Mouse (Mus musculus) ES-CJ7 (cell line): ENCODE data around the gene Fabp6.

Experiments used
- DNase-seq: peaks from one replicate; pipeline ENCODE4 v3.0.0; 2011; ENCODE audit warnings: low read depth, low spot score

Fabp6 gene

GRCm38 (mm10) chr11:43601440-43601839 is at the start of gene Fabp6:
Gene Fabp6, minus strand, starts transcription at chr11:43601540.
- DNase-seq = no peak

GRCm38 (mm10) chr11:43645286-43645685 is 43.9 kb upstream of the Fabp6 start:
- DNase-seq = peak; percentile 81

DNA sequence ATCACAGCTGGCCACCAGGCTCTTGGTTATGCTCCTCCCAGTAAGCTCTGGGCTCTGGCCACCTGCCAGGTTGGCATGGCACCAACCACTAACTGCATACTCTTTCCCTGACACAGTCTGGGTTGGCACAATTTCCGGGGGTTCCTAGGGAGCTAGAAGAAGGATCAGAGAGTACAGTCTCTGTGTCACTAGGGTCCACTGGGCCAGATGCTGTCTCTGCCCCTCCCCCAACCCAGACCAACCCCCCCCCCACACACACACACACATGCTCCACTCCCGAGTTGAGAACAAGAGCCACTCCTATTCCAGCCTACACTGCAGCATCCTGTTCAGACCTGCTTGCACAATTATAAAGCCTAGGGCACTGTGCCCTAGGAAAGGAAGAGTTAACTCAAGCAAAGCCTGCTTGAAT is 41.8 kb upstream of the Fabp6 start:
- DNase-seq = no peak

GRCm38 (mm10) chr11:43638486-43638885 is 37.1 kb upstream of the Fabp6 start:
- DNase-seq = no peak

- no peak for DNase-seq
These were observed 35.4 kb upstream of the Fabp6 start for GRCm38 (mm10) chr11:43636761-43637160.

DNA sequence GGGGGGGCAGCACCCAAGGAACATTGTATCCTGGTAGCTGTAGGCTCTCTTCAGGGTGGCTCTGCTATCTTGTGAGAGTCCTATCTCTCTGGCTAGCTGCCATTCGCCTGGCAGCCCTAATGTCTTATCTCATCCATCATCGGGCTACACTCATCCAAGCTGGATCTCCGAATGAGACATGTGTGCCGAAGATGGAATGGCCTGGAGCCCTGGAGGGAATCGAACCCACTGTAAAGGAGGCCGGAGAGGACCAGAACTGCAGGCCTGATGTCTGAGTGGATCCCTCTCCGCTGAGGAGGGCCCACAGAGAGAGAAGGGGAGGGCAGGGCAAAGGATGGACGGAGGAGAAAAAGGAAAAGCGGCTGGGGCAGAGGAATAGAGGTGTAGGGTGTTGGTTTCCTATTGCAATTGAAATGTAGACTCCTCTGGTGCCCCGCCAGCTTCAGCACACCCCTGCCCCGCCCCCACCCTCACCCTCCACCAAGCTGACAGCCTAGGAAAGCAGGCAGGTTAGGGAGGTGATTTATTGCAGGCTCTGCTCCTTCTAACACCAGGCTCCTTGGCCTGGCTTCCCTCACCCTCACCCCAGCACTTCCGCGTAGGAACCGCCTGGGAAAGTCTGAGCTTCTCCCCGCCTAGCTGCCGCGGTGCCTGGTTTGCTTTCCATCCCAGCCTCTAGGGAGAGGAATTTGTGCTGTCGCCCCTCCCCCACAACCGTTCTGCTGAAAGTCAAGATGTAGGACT is 32.5 kb upstream of the Fabp6 start:
- peak; percentile 96 for DNase-seq

DNA sequence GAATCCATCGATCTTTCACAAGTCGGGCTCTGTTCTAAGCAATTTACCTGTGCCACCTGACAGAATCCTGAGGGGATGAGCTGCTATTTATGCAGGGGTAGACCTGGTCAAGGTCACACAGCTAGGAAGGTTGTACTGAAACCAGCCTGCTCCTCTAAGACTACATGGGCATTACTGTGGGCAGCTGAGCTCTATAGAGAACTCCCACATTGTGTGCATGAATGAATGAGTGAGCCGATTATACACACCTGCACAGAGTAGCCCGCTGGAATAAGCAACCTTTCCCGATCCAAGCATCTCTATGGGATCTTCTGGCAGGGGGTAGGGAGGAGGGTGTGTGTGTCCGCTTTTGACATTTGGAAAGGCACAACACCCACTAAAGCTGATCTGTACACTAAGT is 31.8 kb upstream of the Fabp6 start:
- DNase-seq = no peak

DNA sequence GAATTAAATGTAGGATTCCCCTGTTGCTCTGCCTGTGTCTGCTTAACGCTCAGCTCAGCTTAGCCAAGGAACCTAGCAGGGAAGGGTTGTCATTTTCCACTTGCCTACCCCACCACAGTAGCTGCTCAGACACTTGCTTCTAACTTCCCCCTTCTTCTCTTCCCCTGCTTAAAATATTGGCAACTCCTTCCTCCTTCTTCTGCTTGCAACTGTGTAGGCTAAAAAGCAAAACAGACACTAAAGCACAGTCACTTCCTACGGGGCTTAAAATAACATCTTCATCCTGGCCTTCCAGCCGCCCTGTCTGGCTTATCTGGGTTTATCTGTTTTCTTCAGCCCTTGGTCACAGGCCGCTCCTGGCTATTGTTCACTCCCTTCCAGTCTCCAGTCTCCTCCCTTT is 31.2 kb upstream of the Fabp6 start:
- no peak for DNase-seq

DNA sequence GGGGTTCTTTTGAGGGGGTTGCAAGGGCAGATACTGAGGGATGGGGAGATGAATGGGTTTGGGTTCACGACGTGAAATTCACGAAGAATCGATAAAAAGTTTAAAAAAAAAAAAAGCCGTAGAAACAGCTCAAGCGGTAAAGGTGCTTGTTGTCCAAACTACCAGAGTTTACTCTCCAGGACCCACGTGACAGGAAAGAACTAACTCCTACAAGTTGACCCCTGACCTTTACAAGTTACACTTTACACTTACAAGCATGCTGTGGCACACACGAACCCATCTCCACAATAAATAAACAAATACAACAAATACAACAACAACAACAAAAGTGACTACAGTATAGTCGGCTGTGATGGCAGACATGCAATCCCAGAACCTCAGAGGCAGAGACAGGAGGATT is 30.3 kb upstream of the Fabp6 start:
- no peak for DNase-seq

- DNase-seq = no peak
These were observed 25.7 kb upstream of the Fabp6 start for GRCm38 (mm10) chr11:43626927-43627645.

DNA sequence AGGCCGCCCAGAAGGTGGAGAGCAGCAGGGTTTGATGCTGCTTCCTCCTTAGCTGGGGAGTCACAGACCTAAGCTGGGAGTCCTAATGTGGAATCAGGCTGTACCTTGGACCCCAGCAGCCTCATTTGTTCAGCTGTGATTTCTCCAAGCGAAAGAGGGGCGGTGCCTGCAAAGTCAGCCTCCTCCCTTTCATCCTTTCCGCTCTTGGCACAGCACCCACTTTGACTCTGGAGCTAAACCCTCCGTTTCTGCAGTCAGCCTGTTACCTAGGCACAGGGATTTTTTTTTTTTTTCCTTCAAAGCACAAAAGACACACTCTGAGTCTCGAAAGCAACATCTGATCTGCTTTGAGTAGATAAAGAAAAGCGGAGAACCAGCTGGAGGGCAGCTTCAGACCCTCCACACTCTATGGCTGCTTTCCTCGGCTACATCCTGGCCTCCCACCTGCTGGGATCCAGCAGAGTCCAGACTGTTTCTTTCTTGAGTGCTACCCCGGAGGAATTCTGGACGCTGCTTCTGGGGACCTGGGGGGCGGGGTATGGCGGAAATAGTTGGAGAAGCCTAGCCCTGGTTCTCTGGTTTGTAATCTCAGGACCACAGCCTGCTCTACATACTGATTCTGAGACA is 25.1 kb upstream of the Fabp6 start:
- DNase-seq = peak; percentile 79

- DNase-seq = no peak
These were observed 23.0 kb upstream of the Fabp6 start for GRCm38 (mm10) chr11:43624341-43624740.

DNA sequence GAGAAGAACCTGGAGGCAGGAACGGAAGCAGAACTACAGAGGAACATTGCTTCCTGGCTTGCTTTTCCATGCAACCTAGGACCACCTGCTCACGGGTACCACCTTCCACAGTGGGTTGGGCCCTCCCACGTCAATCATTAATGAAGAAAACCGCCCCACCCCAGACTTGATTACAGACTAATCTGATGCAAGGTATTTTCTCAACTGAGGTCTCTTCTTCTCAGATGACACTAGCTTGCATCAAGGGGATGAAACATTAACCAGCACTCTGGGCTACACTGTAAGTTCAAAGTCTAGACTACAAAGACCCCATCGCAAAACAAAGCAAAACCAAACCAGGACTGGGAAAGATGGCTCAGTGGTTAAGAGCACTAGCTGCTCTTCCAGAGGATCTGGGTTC is 20.4 kb upstream of the Fabp6 start:
- no peak for DNase-seq

DNA sequence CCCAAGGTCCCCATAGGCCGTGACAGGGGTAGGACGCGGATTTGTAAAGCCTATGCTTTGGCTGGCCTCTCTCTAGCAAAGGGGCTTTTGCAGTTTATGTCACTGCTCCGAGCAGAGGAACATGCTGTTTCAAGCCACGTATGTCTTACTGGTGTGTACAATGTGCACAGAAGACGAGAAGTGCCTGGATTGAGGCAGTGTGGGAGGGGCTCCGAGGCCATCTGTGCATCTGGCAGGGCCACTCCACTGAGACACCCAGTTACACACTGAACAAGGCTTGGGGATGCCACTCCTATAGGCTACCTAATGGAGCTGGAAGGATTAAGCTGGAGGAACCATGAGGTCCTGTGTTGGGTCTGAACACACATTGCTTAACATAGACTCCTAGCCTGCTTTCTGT is 17.1 kb upstream of the Fabp6 start:
- DNase-seq = no peak

- DNase-seq = no peak
These were observed 16.6 kb upstream of the Fabp6 start for GRCm38 (mm10) chr11:43617924-43618323.

DNA sequence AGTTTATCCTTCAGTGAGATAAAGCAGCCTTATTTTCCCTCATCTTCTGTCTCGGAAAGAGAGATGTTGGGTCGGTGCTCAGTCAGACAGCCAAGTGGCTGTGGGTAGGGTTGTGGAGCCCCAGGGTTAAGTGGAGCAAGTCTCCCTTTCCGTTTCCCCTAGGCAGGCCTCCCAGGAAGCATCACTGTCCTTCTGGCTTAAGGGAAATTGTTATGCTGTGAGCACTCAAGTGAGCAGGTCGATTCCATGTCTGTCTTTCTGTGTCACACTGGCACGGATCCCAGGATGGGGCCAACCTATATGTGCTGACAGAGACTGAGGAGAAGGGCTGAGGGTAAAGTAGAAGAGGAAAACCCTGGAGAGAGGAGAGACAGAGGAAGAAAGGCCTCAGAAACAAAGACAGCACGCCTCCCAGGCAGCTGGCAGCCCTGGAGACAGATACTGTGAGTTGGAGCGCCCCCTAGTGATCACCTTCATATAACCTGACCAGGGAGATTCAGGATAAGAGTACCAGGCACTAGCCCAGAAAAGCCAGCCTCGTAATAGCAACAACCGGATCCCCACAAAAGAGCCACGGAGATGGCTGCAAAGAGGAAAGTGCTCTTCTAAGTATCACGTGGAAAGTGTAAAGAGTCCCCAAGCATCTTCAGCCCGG is 11.6 kb upstream of the Fabp6 start:
- peak; percentile 88 for DNase-seq

- no peak for DNase-seq
These were observed 9.3 kb upstream of the Fabp6 start for GRCm38 (mm10) chr11:43610662-43611033.

GRCm38 (mm10) chr11:43610006-43610661 is 8.8 kb upstream of the Fabp6 start:
- DNase-seq = no peak

- DNase-seq = no peak
These were observed 7.1 kb upstream of the Fabp6 start for GRCm38 (mm10) chr11:43608440-43608839.

DNA sequence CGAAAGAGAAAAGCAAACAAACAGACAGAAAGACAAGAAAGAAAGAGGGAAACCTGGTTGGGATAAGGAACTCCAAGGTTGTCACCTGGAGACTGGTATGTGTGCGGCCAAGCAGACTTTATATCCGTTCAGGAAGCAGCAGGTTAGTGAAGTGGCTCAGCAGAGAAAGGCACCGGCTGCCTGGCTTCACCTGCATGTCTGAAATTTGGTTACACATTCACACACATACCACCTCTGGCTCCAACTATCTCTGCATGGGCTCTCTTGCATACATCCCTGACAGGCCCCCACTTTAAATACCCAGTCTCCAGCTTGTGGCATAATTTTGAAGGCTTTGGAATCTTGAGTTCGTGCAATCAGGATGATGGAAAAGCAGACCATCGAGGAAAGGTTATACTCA is 4.5 kb upstream of the Fabp6 start:
- no peak for DNase-seq

DNA sequence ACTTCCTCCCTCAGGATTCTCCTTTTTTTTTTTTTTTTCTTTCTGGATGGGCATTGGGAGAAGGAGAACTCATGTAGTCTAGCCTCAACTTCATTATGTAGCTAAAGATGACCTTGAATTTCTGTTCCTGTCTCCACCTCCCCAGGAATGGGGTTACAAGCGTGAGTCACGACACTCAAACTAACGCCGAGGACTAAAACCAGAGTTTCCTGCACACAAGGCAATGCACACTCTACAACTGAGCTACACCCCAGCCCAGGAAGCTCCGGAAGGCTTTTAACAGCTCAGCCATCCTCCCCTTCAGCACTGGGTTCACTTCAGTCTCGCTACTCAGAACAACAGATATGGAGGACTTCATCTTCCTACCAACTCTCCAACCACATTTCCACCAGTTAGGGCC is 3.6 kb upstream of the Fabp6 start:
- DNase-seq = no peak

- DNase-seq = no peak
These were observed 2.9 kb upstream of the Fabp6 start for GRCm38 (mm10) chr11:43604207-43604606.
